Mouse (Mus musculus) bone marrow, adult 2 months (tissue): ENCODE data around the gene Fam184b. TPM values are rescaled to one million over a fixed set of nuclear protein-coding genes. Genes with fewer than 3 reads are reported as not detected.

Experiments
- H3K27ac ChIP-seq: fragments of 200-500 bp; 2 replicates; pipeline ENCODE4 v1.5.1; 2012; ENCODE audit warnings: low read depth, mild to moderate bottlenecking, control low read depth, inconsistent platforms, low read length; ENCODE audit not compliant: control insufficient read depth, poor library complexity, insufficient read depth
- H3K4me1 ChIP-seq: fragments of 200-500 bp; 2 replicates; pipeline ENCODE4 v1.6.1; 2011; ENCODE audit warnings: low read length; ENCODE audit not compliant: control insufficient read depth, insufficient read depth
- H3K4me3 ChIP-seq: fragments of 200-500 bp; replicated peaks from 2 replicates; pipeline ENCODE3; 2011; ENCODE audit warnings: mild to moderate bottlenecking, low read depth, low read length, control low read depth; ENCODE audit not compliant: control insufficient read depth
- CTCF ChIP-seq: fragments of 200-500 bp; IDR thresholded peaks from 2 replicates; pipeline ENCODE4 v1.5.1; 2011; ENCODE audit warnings: low read length, control low read depth; ENCODE audit not compliant: control insufficient read depth, insufficient read depth
- POLR2A ChIP-seq: fragments of 200-500 bp; IDR thresholded peaks from 2 replicates; pipeline ENCODE4 v1.6.1; 2011; ENCODE audit warnings: low read depth, mild to moderate bottlenecking, control low read depth, low read length, borderline replicate concordance; ENCODE audit not compliant: control insufficient read depth
- WGBS: fragments of 180-500 bp; shearing (Covaris S2); methylation state at CpG from one replicate; pipeline ENCODE4 v1.1.7; 2018; 5-methylcytosine and 5-hydroxymethylcytosine counted together
- polyA plus RNA-seq: library from polyadenylated mRNA; stranded (reverse); fragments of >200 nt; gene quantifications from 2 replicates; pipeline ENCODE4 v1.2.4, GENCODE M21; 2011; ENCODE audit warnings: low replicate concordance; ENCODE audit not compliant: missing spikeins, insufficient read depth, insufficient read length

Fam184b gene
- polyA plus RNA-seq, 1 experiment, result not detected

DNA sequence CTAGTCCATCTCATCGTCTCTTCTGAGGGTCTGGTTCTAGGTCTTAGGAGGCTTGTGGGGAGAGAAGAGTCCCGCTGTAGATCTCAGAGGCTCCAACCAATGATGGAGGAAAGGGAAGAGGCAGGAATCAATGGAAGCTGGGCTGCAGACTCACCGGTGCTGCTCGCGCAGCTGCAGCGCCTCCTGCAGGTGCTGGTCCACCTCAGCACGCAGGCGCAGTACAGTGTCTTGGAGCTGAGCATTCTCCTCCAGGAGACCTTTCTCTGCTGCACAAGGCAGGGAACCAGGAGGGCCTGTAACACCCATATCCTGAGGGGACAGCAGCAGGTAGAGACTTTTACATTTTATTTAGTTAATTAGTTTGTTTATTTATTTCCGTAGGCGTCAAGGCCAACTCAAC lies 99.9 kb downstream of the Fam184b start:
- TF ChIP-seq POLR2A (no peak), CTCF (peak; percentile 33; the same call in 1 of the 2 replicates)
- Histone ChIP-seq H3K4me3 (no peak overlapping the region), H3K4me1 (no peaks in the 10 kb centered on the region), H3K27ac (no peak overlapping the region)
- WGBS, result 63% methylated on average over 10 of the region's 10 CpGs

DNA sequence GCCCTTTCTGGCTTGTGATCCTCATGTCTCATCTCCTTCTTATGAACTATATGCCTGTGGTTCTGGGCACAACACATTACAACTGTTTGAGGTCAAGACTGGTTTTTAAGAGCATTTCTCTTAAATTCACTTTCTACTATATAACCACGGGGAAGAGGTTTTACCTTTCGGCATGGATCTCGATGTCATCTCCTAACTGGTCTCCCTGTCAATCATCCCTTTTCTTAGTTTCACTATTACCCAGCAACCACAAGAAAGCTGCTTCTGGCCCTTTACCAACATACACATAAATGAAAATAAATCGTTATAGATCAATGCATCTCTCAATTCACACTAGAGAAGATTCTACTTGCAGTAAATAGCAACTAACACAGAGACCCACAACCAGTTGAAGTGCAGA lies 104.2 kb downstream of the Fam184b start:
- H3K27ac ChIP-seq, result no peak overlapping the region
- 32% methylated on average over 4 of the region's 4 CpGs for WGBS

DNA sequence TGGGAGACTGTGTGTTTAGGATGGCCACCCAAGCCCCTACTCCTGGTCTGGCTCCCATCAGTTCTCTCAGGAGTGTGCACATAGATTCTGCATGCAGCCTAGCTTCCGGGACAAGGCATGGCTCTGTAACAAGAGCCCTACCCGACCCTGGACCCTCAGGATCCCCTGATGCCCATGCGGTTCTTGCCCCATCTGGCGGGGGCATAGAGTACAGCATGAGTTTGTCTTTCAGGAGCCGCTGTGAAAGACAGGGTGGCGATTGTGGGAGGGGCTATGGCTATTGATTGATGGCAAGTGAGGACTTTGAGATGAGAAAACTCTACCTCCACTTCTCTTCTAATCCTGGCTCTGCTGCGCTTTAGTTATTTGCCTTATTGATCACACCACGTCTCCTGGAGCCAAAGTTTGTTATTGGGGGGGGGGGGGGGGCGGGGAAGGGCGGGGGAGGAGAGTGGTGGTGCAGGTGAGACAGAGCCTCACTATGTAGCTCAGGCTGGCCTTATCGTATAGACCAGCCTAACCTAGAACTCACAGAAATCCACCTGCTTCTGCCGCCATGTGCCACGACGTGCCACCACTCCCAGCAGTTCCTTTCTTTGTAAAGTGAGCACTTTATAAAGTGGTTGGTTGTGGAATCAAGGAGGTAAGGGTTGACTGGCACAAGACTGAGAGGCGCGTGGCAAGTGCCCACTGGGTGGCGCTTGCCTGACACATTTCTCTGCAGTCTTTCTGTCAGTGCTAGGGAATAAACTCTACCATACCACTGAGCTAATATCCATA lies 104.9 kb downstream of the Fam184b start:
- WGBS, result 4% methylated on average over 17 of the region's 17 CpGs
- Histone ChIP-seq H3K27ac (no peak overlapping the region), H3K4me3 (no peak overlapping the region), H3K4me1 (no peaks in the 10 kb centered on the region)
- TF ChIP-seq POLR2A (no peak), CTCF (peak; percentile 48)

More for the DNA sequence above, 104.2 kb downstream of the Fam184b start:
- H3K4me1 ChIP-seq, result no peaks in the 10 kb centered on the region
- H3K4me3 ChIP-seq, result no peak overlapping the region
- TF ChIP-seq POLR2A (no peak), CTCF (no peak)

DNA sequence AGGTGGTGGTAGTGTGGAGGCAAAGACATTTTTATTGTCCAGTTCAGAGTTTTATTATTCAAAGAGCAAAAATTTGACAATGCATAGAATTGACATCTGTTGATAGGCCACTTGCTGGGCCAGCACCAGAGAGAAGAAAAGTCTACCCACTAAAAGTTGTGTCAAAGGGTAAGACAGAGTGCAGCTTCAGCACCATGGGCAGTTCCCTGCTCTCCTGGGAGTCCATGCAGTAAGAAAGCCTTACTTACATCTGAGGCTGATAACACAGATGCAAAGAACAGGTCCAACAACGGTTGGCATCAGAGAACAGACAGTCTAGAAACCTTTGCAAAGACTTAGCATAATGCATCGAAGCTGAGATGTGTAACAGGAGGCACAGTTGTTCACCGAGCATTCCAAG lies 109.7 kb downstream of the Fam184b start:
- 89% methylated on average over 3 of the region's 3 CpGs for WGBS
- H3K27ac ChIP-seq, result no peak overlapping the region
- TF ChIP-seq CTCF, result no peak
- TF ChIP-seq POLR2A, result no peak
- H3K4me1 ChIP-seq, result no peaks in the 10 kb centered on the region; the same call in 1 of the 2 replicates
- no peak overlapping the region for H3K4me3 ChIP-seq

DNA sequence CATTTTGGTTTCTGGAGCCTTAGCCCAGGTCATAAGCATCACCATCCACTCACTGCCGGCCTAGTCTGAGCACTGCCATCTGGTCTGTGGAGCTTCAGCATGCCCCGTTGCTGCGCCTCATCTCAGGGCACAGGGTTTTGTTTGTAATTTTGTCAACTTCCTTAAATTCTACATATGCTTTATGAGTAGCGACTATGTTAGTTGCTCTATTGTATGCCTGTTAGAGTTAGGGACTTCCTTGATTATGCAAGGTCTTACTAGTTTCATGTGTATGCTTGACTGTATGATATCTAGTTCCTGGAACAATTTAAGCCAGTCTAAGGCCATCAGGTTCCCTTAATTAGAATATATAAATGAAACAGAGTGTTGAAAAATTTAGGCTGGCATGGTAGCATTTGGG lies 113.1 kb downstream of the Fam184b start:
- H3K27ac ChIP-seq, result no peak overlapping the region
- WGBS, result 69% methylated on average over 4 of the region's 4 CpGs
- H3K4me3 ChIP-seq, result no peak overlapping the region
- H3K4me1 ChIP-seq, result no peaks in the 10 kb centered on the region; the same call in 1 of the 2 replicates
- no peak for TF ChIP-seq POLR2A
- no peak for TF ChIP-seq CTCF

DNA sequence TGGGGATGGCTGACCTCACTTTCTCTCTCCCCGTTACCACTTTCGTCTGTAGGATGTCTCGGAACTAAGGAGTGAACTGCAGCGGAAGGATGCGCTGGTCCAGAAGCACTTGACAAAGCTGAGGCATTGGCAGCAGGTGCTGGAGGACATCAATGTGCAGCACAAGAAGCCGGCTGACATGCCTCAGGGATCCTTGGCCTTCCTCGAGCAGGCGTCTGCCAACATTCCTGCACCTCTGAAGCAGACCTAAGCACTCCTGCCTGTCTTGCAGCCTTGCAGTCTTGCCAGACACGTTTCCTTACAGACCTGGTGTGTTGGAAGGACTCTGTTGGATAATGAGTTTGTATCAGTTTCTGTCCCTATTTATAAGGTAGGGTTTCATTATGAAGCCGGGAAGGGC lies 114.3 kb downstream of the Fam184b start:
- H3K4me1 ChIP-seq, result peaks cover 1% of the 10 kb centered on the region; the same call in 1 of the 2 replicates
- WGBS, result 90% methylated on average over 10 of the region's 10 CpGs
- H3K27ac ChIP-seq, result no peak overlapping the region
- TF ChIP-seq POLR2A (no peak), CTCF (no peak)
- no peak overlapping the region for H3K4me3 ChIP-seq

DNA sequence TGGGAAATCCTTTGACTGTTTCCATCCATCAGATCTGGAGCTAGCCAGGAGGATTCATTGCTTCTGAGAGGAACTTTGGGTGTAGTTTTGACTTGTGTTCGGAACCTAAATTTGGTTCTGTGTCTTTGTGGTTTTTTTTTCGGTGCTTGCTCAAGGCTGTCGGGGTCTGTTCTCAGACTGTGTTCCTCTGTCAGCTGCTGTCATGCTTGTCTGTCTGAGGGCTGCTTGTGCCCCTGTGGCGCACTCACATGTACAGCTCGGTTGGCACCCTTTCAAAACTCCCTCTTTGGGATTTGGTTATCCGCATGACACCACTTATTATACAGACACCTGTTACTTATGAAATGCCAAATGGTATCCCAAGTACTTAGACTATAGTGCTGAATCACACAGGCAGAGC lies 117.8 kb downstream of the Fam184b start:
- H3K27ac ChIP-seq, result no peak overlapping the region
- no peak for TF ChIP-seq CTCF
- TF ChIP-seq POLR2A, result no peak
- no peak overlapping the region for H3K4me3 ChIP-seq
- 69% methylated on average over 6 of the region's 6 CpGs for WGBS
- peaks cover 1% of the 10 kb centered on the region; the same call in 1 of the 2 replicates for H3K4me1 ChIP-seq

DNA sequence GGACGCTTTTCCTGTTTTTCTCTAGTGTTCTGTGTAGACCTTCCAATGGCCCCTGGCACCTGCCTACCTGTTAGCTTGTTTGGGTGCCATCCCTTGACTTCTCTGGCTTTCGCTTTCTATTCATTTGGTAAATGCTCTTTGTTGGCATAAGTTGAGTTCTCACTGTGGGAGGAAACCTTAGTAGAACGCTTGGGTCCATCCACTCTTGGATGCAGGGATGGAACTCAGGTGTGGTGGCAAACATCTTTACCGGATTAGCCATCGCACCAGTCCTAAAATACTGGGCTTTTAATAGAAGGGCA lies 118.7 kb downstream of the Fam184b start:
- TF ChIP-seq POLR2A (no peak), CTCF (no peak)
- Histone ChIP-seq H3K4me3 (peak overlapping the region; percentile 87), H3K27ac (no peak overlapping the region), H3K4me1 (peaks cover 1% of the 10 kb centered on the region; the same call in 1 of the 2 replicates)
- 1% methylated on average over 5 of the region's 5 CpGs for WGBS

DNA sequence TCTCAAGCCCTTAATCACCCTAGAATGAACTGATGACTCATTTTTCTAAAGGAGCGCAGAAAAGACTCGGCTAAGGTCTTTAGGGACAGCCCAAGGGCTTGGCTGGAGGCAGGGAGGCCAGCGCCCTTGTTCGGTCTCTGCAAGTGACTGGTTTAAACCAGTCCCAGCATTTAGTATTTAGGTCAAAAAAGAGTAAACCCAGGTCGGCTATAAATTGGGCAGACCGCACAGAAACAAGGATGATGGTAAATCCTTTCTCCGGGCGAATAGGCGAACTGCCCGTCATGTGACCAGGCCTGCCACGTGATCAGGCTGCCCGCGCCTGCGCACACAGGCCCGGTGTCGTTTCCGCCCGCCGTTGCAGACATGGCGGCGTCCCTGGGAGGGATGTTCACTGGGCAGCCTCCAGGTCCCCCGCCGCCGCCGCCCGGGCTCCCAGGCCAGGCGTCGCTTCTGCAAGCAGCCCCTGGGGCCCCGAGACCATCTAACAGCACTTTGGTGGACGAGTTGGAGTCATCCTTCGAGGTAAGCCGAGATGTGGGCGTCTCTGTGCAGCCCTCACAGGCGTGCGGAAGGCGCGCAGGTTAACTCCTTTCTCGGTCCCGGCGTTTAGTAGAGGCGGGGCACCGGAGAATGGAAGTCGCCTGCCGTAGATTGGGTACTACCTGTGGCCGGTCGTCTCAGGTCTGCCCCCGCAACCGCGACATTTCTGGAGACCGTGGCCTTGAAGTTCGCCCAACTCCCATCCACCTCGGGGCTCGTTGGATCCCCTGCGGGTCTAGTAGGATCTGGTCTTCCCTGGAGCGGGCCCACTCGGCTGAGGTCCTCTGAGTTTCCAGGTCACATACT lies 119.2 kb downstream of the Fam184b start, which contains the start of gene Med28:
TSS of gene Med28 (plus strand) at position 270 of the 849 bp plus-strand sequence.
- peak within 1 kb of the TSS; percentile 29; the same call in 1 of the 2 replicates for H3K27ac ChIP-seq

More for the DNA sequence above, 119.2 kb downstream of the Fam184b start, which contains the start of gene Med28:
- WGBS, result 2% methylated on average over 56 of the region's 56 CpGs
- Histone ChIP-seq H3K4me3 (peak within 1 kb of the TSS; percentile 87), H3K4me1 (peaks cover 1% of the 10 kb centered on the region; the same call in 1 of the 2 replicates)
- TF ChIP-seq CTCF (no peak), POLR2A (peak; percentile 71; the same call in 1 of the 2 replicates)
